ENCODE assay signal across 14 mouse cellular contexts in the genomic region with DNA sequence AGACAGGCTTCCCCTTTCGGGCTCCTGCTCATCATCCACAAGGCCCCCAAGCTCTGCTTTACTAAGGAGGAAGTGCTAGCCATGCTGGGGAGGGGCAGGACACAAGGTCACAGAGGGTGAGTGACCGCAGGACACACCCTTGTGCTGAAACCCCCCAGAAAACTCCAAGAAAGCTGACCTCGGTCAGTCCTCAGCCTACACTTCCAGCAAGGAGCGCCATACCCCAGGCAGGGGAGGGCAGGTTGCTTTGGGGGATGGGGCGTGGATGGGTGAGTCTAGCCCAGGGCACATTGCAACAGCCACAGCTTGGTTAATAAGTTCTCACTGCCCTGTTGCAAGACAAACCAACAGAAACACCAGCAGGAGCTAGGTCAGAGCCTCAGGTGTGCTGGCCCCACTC. TPM values are rescaled to one million over a fixed set of nuclear protein-coding genes. Genes with fewer than 3 reads are reported as not detected.
DNase-seq lines count a peak whose midpoint lies in the region; ATAC-seq lines count a peak whose summit lies in the region.
"Had no signal": no experiment of that assay in that cellular context is flagged by ENCODE, and none has a peak within 500 bp of the region (broad histone marks: within the 10 kb centered on the region; RNA-seq: fewer than 3 reads in every experiment).

No protein-coding gene starts in this region.

- ATAC-seq in granulocyte monocyte progenitor cell, adult 5-6 weeks (replicated peaks; ENCODE audit: poor library complexity, severe bottlenecking), result peak; percentile 40
- peak; percentile 35 for ATAC-seq in megakaryocyte progenitor cell, adult 5-6 weeks (replicated peaks; ENCODE audit: poor library complexity)
- ATAC-seq: forebrain, embryonic 15.5 days had no signal

- DNase-seq in kidney, adult 9 months, result peak; percentile 60
- peak; percentile 56 for DNase-seq in liver
- DNase-seq in urinary bladder, postnatal 4 days (ENCODE audit: low spot score in 2 of 2), result no peak
- DNase-seq in layer of hippocampus, adult 18-20 months (ENCODE audit: low spot score in 2 of 2), result no peak
- DNase-seq in T-cell, adult 2 months (ENCODE audit: low spot score), result no peak
- DNase-seq: cerebellum, adult 2 months; thymus, postnatal 36 days had no signal

RNA-seq across cellular contexts. Expression of a gene that starts 4.6 kb away (rescaled TPM):
- total RNA-seq in granulocyte monocyte progenitor cell, adult 5-6 weeks (2014; fragmentation: Nextera tagmentation), result 11.5 and 16.0 TPM in 2 replicates
- 15.9 and 19.9 TPM in 2 replicates for total RNA-seq in granulocyte monocyte progenitor cell, adult 5-6 weeks (2017)
- total RNA-seq in megakaryocyte progenitor cell, adult 5-6 weeks (2015), result 17.3 and 20.7 TPM in 2 replicates
- total RNA-seq in megakaryocyte progenitor cell, adult 5-6 weeks (2017), result 10.9 and 11.3 TPM in 2 replicates
- not detected for total RNA-seq in layer of hippocampus, adult 18-20 months (2021)
- total RNA-seq: gastrocnemius, adult 8-10 months; heart, postnatal 36 days; layer of hippocampus, postnatal 25 days; left cerebral cortex, postnatal 36 days had no signal

RNA-seq across cellular contexts. Expression of a gene that starts 12.7 kb away (rescaled TPM):
- not detected in 2 replicates for total RNA-seq in granulocyte monocyte progenitor cell, adult 5-6 weeks (2014; fragmentation: Nextera tagmentation)
- total RNA-seq in granulocyte monocyte progenitor cell, adult 5-6 weeks (2017), result not detected in 2 replicates
- total RNA-seq in megakaryocyte progenitor cell, adult 5-6 weeks (2015), result not detected in 2 replicates
- total RNA-seq in megakaryocyte progenitor cell, adult 5-6 weeks (2017), result not detected in 2 replicates
- not detected for total RNA-seq in layer of hippocampus, adult 18-20 months (2021)
- total RNA-seq: heart, postnatal 36 days; layer of hippocampus, postnatal 25 days; left cerebral cortex, postnatal 36 days had no signal

RNA-seq across cellular contexts. Expression of a gene that starts 19.4 kb away (rescaled TPM):
- not detected in 2 replicates for total RNA-seq in granulocyte monocyte progenitor cell, adult 5-6 weeks (2014; fragmentation: Nextera tagmentation)
- not detected in 2 replicates for total RNA-seq in granulocyte monocyte progenitor cell, adult 5-6 weeks (2017)
- total RNA-seq in megakaryocyte progenitor cell, adult 5-6 weeks (2015), result not detected in 2 replicates
- total RNA-seq in megakaryocyte progenitor cell, adult 5-6 weeks (2017), result not detected in 2 replicates
- total RNA-seq in layer of hippocampus, adult 18-20 months (2021), result not detected
- total RNA-seq: gastrocnemius, adult 8-10 months; heart, postnatal 36 days; layer of hippocampus, postnatal 25 days; left cerebral cortex, postnatal 36 days had no signal

RNA-seq across cellular contexts. Expression of a gene that starts 48.9 kb away (rescaled TPM):
- 13.3 and 14.0 TPM in 2 replicates for total RNA-seq in granulocyte monocyte progenitor cell, adult 5-6 weeks (2014; fragmentation: Nextera tagmentation)
- total RNA-seq in granulocyte monocyte progenitor cell, adult 5-6 weeks (2017), result 11.5 and 12.6 TPM in 2 replicates
- total RNA-seq in megakaryocyte progenitor cell, adult 5-6 weeks (2015), result 11.1 and 11.8 TPM in 2 replicates
- total RNA-seq in megakaryocyte progenitor cell, adult 5-6 weeks (2017), result 8.7 and 9.6 TPM in 2 replicates
- total RNA-seq in layer of hippocampus, adult 18-20 months (2021), result 10 to 100 TPM; 28.4 to 28.5 TPM

Comparison
In these comparisons a context has a peak if more than half of its experiments do, and no peak if none do; other contexts are left out.
1. DNase-seq: peak in kidney, adult 9 months (single experiment) and liver (single experiment); none in urinary bladder, postnatal 4 days (0 of 2), layer of hippocampus, adult 18-20 months (0 of 2) and T-cell, adult 2 months (single experiment).
2. RNA of a gene that starts 4.6 kb away (total RNA-seq): 11.5 to 19.9 TPM in granulocyte monocyte progenitor cell, adult 5-6 weeks and 10.9 to 20.7 TPM in megakaryocyte progenitor cell, adult 5-6 weeks; not detected in layer of hippocampus, adult 18-20 months; every median in the first group is over 10 times any median in the second.